Mouse (Mus musculus) ES-Bruce4 (cell line): Measurements from ENCODE around the gene Fam171a2.

Source experiments
- CTCF ChIP-seq: IDR thresholded peaks from one replicate; pipeline ENCODE4 v1.8.1; 2011; ENCODE audit warnings: low read depth, low read length
- EP300 ChIP-seq: IDR thresholded peaks from 2 replicates; pipeline ENCODE4 v1.6.1; 2011; ENCODE audit warnings: low read depth, low read length; ENCODE audit not compliant: insufficient read depth

DNA sequence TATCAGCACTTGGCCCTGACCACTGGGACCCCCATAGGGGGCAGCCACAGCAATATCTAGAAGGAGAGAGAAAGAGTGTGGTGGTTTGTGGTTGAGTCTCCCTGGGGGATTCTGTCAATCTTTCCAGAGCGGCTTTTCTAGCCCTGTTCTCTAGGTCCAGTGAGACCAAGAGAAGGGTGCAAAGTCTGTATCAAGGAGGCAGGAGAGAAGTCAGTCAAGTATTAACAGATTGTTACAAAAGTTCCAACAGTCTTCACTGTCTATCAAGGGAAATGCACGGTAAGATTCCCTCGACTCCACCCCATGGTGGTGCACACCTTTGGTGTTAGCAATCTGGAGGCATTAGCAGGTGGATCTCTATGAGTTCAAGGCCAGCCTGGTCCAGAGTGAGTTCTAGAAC lies 14.3 kb upstream of the Fam171a2 start:
- TF ChIP-seq CTCF (no peak), EP300 (no peak)
